Mouse (Mus musculus): ENCODE measurements around the gene Coq9.

The Coq9 gene

GRCm38 (mm10) chr8:94870003-94870402 is 31.9 kb downstream of the Coq9 start:
- DNase-seq (ENCODE audit: low read depth, low spot score), result no peak

GRCm38 (mm10) chr8:94870474-94871107 is 32.5 kb downstream of the Coq9 start:
- no peak for DNase-seq (ENCODE audit: low read depth, low spot score)

DNA sequence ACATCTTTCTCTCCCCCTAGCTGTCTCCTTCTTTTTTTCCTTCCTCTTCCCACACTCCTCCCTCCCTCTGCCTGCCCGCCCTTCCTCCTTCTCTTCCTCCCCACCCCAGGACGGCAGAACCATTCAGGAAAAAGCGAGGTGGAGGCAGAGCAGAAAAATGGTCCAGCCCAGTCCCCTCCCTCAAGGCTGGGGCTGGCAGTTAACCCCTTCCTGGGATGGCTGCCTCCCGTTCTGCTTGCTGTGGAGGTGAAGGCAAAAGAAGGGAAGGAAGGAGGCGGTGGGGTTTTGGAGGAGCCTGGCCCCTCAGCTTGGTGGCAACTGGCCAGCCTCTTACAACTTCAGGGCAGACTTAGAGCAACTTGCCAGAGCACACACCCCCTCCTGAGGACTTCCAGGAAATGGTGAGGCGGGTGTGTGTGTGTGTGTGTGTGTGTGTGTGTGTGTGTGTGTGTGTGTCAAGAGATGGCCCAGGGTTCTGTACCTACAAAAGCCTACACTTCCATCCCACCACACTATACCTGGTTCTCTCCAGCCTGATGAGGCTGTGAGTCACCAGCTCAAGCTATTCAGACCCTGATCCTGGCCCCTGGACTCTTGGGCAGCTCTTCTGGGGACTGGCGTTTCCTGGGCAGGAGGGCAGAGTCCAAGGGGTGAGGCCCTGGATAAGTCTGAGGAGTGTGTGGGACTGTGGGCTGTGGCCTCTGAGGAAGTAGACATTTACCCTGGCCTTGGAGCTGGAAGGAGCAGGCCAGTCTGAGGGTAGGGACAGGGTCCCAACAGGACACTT is 33.2 kb downstream of the Coq9 start:
- peak; percentile 46 for DNase-seq (ENCODE audit: low read depth, low spot score)

DNA sequence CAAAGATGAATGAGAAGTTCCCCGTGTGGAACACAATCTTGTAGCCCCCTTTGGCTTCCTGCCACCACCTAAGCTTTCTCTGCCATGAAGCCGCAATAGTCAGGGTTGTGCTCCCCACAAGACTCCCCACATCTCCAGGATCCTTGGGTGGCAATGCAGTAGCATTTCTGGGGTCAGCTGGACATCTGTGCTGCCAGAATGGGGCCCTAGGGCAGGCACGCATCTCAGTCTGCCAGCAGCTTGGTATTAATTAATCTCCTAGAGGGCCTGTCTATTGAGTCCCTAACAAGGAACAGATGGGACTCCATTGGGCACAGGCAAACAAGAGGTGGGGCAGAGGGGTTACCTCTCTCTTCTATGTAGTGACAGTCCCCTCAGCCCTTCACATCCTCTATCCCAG is 34.0 kb downstream of the Coq9 start:
- DNase-seq (ENCODE audit: low read depth, low spot score), result no peak

GRCm38 (mm10) chr8:94872576-94872975 is 34.5 kb downstream of the Coq9 start:
- no peak for DNase-seq (ENCODE audit: low read depth, low spot score)

DNA sequence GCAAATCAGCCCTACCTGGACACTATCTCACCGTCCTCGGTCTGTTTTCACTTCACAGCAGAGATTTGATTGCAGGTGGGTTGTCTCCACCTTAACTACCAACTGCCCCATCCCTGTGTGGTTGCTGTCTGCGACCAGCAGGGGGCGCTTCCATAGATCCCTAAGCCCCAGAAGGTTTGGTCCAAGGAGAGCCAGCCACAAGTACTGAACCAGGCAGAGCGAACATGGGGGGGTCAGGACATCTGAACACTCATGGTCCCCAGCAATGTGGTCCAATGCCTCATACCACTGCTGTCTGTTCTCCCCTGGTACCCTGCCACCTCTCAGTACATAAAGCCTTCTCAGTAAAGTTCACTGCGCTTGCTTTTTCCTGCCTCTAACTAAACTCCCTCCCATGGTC is 36.2 kb downstream of the Coq9 start:
- DNase-seq (ENCODE audit: low read depth, low spot score), result peak; percentile 62

GRCm38 (mm10) chr8:94875096-94875870 is 37.2 kb downstream of the Coq9 start:
- no peak for DNase-seq (ENCODE audit: low read depth, low spot score)

DNA sequence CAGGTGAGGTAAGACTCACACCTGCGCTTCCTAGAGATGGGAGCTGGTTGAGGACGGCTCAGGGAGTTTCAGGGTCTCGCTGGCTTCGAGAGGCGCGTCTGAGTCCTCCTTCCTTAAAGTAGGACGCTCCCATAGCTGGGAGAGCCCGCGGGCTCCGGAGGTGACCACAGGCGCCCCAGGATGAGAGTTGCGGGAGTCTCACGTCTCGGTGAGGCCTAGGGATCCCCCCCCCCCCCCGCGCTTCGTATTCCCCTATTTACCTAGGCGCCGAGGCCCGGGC is 37.7 kb downstream of the Coq9 start:
- no peak for DNase-seq (ENCODE audit: low read depth, low spot score)

DNA sequence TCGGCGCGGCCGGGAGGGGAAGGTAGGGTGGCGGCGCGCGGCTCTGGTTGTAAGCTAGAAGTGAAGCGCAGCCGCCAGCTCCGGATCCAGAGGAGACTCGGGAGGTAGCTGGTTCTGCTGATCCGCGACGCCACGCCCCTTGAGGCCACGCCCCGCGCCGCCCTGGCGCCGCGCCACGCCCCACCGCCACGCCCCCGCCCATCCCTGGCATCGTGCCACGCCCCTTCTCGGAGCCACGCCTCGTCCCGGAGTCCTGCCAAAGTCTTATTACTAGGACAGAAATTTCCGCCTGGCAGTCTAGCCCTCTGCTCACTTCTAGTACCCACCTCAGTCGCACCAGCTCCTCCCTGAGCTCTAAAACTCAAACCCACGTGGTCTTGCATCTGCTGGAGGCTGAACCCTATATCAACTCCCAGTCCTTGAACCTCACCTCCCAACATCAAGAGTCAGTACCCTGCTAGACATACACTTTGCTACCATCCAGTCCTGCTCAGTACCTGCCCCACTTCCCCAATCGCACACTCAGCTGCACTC is 38.1 kb downstream of the Coq9 start, which contains the start of gene Dok4:
Dok4 (minus strand) TSS at position 134 of the 534 bp plus-strand sequence.
- DNase-seq (ENCODE audit: low read depth, low spot score), result peak; percentile 85

- DNase-seq (ENCODE audit: low read depth, low spot score), result no peak
These were observed 38.7 kb downstream of the Coq9 start for GRCm38 (mm10) chr8:94876820-94877219.

DNA sequence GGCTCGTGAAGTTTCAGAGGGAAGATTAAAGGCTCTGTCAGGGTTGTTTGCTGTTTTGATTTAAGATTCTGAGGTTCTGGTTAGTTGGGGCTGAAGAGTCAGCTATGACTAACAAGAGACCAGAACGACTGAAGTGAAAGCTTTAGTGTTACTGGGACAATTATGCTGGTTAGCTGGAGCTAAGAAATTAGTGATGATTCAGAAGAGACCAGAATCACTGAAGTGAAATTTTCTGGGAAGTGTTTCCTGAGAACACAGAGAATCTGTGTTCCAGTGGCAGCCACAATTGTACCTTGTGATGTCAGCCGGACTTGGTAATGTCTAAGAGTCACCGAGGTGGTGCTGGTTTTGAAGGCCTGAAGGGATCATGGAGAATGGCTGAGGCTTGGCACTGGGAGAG is 42.6 kb downstream of the Coq9 start:
- DNase-seq (ENCODE audit: low read depth, low spot score), result no peak

DNA sequence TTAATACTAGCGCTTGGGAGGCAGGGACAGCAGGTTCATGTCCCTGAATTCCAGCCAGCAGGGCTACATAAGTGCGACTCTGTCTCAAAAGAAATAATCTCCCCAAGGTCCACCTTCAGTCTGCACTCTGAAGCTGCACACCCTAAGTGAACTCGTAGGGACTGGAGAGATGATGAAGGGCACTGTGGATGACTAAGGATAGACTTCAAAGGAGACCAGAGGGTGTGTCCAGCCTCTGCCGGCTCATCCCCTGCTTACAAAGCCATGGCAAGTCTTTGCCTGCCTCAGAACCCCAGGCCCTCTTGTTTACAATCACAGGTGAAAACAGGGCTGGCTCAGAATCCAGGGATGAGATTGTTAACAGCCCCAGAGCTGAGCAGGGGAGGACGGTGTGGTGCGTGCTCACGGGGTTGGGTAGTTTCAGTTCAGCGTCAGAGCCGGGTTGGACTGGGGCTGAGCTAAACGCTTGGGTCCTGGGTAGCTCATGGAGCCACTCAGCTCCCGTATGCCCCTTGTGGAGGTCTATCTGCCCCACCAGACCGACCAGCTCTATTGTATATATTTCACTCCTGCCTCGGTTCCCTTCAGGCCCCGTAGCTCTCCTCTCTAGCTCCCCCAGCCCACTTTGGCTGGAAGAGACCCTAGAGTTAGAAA is 50.4 kb downstream of the Coq9 start:
- no peak for DNase-seq (ENCODE audit: low read depth, low spot score)

DNA sequence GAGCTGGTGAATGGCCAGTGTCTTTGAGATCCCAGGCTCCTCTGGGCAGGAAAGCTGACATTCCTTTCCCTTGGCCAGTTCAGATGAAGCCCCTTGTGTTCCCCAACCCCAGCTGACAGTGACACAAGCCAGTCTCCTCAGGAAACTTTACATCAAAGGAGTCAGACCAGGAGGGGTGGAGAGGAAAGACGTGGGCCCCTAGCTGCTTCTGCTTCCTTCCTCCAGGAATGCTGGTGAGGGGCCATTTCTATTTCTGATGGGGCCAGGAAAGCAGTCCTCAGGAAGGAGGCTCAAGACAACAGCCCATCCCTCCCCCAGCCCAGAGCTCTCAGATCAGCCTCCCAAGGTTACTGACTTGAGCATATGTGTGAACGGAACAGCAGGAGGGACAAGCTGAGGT is 54.8 kb downstream of the Coq9 start:
- DNase-seq (ENCODE audit: low read depth, low spot score), result no peak

DNA sequence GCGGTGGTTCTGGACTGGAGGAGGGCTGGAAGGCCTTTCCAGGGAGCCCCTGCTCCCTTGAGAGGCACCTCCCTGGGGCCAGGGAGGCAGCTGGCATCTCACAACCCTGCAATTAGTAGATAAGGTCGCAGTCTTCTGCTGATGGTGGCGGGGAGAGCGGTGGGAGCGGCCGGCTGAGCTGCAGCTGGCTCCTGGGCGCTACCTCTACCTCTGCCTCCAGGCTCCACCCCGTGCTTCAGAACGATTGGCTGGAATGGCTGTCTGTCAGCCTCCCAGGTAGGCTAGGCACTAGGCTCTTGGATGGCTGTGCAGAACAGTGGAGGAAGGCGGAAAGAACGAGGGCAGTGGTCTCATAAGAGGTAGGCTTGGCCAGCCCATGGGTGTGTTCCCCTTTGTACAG is 61.1 kb downstream of the Coq9 start:
- no peak for DNase-seq (ENCODE audit: low read depth, low spot score)

DNA sequence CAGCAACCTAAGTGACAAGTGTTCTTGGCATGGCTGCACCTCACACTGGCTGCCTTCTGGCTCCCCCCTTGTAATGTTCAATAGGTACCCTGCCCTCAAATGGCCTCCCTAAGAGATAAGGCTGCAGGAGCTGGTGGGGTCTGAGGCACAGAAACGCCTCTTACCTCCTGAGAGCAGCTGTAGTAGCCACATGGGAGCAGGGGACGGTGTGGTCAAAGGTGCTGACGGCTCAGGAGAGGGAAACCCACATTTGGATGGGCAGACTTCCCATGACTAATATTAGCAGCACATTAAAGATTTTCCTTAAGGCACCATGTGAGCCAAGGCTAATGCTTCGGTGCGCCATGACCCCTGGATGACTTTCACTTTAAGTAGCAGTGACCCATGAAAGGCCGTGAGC is 62.5 kb downstream of the Coq9 start:
- DNase-seq (ENCODE audit: low read depth, low spot score), result no peak

DNA sequence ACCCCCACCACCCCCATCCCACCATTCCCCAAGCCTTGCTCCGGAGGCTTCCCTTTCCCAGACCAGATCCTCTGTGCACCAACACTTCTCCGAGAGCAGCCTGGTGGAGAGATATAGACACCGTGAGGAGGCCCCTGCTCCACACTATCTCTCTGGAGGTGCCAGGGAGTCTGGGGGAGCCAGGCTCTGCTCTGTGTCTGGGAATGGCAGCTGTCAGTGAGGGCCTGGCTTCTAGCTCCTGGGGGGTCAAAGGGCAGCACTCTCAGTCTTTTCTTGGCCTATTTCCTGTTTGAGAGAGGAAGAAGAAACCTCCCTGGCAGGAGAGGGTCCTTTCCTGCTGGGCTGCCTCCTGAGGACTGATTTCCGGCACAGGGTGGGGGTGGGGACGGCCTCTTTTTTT is 62.9 kb downstream of the Coq9 start:
- no peak for DNase-seq (ENCODE audit: low read depth, low spot score)

GRCm38 (mm10) chr8:94903709-94904108 is 65.6 kb downstream of the Coq9 start:
- no peak for DNase-seq (ENCODE audit: low read depth, low spot score)

All from skeletal muscle tissue, adult 2 months (tissue).